Mouse (Mus musculus) heart, adult 2 months (tissue): ENCODE results near the gene Bcap31.

Experiments
- CTCF ChIP-seq: fragments of 200-600 bp; IDR thresholded peaks from 2 replicates; pipeline ENCODE4 v1.8.1; 2022; ENCODE audit warnings: antibody characterized with exemption, mild to moderate bottlenecking, moderate library complexity
- EP300 ChIP-seq: fragments of 200-500 bp; IDR thresholded peaks from 2 replicates; pipeline ENCODE4 v1.6.1; 2011; ENCODE audit warnings: low read depth, low read length, control low read depth; ENCODE audit not compliant: insufficient read depth
- POLR2A ChIP-seq: fragments of 200-500 bp; IDR thresholded peaks from 2 replicates; pipeline ENCODE4 v1.6.1; 2011; ENCODE audit warnings: mild to moderate bottlenecking, low read depth, low read length, control low read depth; ENCODE audit not compliant: insufficient read depth

GRCm38 (mm10) chrX:73673968-73674661 lies 41.9 kb downstream of the Bcap31 start:
- TF ChIP-seq EP300, result no peak
- TF ChIP-seq CTCF, result no peak
- no peak; the same call in 1 of the 2 replicates for TF ChIP-seq POLR2A
